Mouse (Mus musculus) gastrocnemius, postnatal 14 days (tissue): ENCODE results near the gene Ifna11. TPM values are rescaled to one million over a fixed set of nuclear protein-coding genes. Genes with fewer than 3 reads are reported as not detected.
"Not testable (repeated sequence)": the region's sequence is repeated elsewhere in the genome, so short reads cannot be mapped to it uniquely, and the experiment has no call there.

Experiments used
- DNase-seq: peaks from one replicate; pipeline ENCODE4 v3.0.0; 2021; ENCODE audit warnings: mixed read lengths
- intact Hi-C: fragments of 180-260 bp; cut with DNase I; formaldehyde crosslinking; loops from one replicate; pipeline ENCODE4 v1.15.1; 2025; ENCODE audit warnings: low total_unique reads
- total RNA-seq, 2 experiments: library from RNA; stranded (reverse); gene quantifications; 2 replicates each; pipeline ENCODE4 v1.2.3; 2021

Gene Ifna11
- total RNA-seq, 2 experiments from 2014 or later: not detected

DNA sequence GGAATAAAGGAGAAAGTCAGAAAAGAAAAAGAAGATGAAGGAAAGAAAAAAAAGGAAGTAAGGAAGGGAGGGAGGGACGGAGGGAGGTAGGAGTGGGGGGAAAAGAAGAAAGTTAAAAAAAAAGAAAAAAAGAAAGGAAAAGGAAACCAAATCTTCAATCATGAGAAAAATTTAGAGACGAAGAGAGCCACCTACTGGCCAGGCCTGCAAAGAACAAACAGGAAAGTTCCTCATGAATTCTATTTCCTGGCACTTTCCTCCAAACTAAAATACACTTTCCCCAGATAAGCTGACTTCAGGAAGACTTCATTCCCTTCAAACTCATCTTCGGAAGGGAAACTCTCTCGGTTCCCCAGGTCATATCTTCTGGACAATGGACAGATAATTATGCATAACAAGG lies 10.8 kb downstream of the Ifna11 start:
- peak; percentile 5 for DNase-seq
- intact Hi-C loops: no loop called here

DNA sequence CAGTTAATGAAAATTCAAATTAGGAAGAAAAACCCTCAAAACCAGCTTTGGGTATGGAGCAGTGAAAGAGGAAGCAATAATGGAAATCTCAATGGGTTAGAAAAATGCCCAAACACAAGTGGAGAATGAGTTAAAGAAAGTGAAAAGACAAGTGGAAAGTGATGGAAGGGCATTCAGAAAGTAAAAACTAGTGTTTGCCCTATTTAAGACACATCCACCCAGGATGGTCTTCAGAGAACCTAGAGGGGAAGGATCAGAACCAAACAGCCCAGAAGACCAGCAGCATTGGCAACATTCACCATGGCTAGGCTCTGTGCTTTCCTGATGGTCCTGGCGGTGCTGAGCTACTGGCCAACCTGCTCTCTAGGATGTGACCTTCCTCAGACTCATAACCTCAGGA lies 15.5 kb downstream of the Ifna11 start, which contains the start of gene Ifna5:
Gene Ifna5, plus strand, starts transcription at position 301 of the 400 bp plus-strand sequence.
- DNase-seq, intact Hi-C loops: not testable (repeated sequence)

DNA sequence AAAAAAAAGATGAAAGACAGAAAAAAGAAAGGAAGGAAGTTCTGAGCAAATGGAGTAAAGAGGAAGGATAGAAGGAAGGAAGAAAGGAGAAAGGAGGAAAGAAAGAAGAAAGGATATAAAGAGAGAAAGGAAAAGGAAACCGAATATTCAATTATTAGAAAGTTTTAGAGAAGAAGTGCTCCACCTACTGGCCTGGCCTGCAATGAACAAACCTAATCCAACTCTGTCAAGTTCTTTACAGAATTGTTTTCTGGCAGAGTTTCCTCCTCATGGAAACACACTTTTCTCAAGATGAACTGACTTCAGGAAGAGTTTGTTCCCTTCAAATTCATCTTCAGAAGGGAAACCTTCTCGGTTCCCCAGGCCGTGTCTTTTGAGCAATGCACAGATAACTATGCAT lies 19.1 kb downstream of the Ifna11 start:
- intact Hi-C loops: no loop called here
- DNase-seq: no peak

DNA sequence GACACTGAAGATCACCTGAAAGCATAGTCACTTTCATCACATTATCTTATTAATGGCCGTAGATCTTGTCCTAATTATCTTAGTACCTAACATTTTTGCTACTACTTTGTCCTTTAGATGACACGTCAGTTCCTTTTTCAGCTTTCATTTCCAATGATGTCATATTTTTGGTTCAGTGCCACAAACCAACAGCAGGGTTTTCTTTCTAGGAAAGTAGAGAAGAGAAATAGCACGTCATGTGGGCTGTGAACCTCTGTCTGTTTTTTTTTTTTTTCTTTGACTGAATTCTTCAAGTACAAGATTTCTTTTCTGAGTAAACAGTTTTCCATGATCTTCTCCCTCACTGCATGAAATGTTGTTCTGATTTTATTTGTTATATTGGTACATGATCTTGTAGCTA lies 20.3 kb downstream of the Ifna11 start:
- intact Hi-C loops: no loop called here

DNA sequence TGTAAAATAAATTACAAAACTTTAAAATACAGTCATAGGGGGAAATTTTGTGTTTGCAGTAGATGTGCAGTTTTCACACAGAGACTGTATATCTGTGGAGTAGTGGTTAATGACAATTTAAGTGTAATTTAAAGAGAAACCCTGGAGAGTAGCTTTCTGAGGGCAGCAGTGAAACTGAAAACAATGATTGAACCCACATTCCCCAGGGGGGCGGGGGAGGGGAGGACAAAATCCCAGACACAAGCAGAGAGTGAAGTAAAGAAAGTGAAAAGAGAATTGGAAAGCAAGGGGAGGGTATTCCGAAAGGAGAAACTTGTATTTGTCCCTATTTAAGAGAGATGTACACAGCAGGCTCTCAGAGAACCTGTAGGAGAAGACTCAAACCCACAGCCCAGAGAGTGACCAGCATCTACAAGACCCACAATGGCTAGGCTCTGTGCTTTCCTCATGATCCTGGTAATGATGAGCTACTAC lies 21.7 kb downstream of the Ifna11 start, which contains the start of gene Ifna4:
Gene Ifna4, plus strand, starts transcription at position 424 of the 474 bp plus-strand sequence.
- DNase-seq: no peak
- intact Hi-C loops: no loop called here

More for the DNA sequence above, 20.3 kb downstream of the Ifna11 start:
- no peak for DNase-seq

DNA sequence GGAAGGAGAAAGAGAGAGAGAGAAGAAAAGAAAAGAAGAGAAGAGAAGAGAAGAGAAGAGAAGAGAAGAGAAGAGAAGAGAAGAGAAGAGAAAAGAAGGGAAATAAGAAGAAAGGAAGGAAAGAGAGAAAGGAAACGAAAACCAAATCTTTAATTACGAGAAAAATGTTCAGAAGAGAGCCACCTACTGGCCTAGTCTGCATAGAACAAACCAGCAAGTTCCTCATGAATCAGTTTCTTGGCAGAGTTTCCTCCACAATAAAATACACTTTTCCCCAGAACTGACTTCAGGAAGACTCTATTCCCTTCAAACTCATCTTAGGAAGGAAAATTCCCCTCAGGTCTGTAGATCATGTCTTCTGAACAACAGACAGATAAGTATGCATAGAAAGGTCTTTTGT lies 25.6 kb downstream of the Ifna11 start:
- no peak for DNase-seq
- intact Hi-C loops: no loop called here

DNA sequence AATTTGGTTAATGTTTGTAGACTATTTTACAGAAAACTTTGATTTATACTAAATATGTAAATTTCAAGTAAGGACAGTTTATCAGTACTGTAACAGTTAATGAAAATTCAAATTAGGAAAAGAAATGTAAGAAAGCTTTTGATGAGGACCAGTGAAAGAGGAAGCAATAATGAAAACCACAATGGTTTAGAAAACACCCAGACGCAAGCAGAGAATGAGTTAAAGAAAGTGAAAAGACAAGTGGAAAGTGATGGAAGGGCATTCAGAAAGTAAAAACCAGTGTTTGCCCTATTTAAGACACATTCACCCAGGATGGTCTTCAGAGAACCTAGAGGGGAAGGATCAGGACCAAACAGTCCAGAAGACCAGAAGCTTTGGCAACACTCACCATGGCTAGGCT lies 29.9 kb downstream of the Ifna11 start, which contains the start of gene Ifna1:
Gene Ifna1, plus strand, starts transcription at position 390 of the 400 bp plus-strand sequence.
- no peak for DNase-seq
- intact Hi-C loops: no loop called here

DNA sequence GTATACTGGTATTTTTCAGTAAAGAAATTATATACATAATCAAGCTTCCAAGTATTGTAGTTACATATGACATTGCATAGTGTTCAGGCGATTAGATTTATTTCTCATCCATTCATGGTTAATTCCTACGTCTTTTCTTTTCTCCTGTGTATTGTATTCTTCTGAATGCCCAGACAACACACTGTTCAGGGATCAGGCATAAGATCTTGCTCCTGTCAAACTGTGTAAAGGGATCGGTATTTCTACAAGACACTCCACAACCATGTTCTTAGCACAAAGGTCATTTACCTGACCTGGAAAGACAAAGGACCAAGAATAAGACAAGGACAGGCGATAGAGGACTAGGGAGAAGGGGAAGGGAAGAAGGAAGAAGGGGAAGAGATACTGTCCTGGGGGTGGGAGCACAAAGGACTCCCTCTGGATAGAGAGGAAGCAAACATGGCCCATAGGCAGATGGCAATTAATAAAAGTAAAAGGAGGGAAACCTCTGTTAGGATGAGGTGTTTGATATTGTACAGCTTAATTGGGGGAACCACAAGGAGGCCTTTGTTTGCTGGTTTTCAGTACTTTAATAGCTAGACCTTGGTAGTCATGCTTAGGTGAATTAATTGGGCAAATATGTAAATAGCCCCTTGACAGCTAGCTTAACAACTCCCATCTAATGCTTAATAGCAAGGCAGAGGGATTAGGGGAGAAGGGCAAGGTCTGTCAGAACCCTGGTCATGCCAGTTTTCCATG lies 31.4 kb downstream of the Ifna11 start:
- intact Hi-C loops: no loop called here
- DNase-seq: no peak

DNA sequence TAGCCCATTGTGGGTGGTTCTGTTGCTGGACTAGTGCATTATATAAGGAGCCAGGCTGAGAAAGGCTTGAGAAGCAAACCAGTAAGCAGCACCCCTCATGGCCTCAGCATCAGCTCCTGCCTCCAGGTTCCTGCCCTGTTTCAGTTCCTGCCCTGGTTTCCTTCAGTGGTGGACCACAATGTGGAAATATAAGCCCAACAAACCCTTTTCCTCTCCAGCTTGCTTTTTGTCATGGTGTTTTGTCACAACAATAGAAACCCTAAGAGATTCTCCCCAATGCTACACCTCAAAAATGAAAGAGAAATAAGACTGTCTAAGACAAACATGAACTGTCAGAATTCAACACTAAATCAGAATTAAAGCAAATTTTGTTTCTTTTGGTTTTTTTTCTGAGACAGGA lies 39.5 kb downstream of the Ifna11 start:
- intact Hi-C loops: no loop called here
- no peak for DNase-seq

DNA sequence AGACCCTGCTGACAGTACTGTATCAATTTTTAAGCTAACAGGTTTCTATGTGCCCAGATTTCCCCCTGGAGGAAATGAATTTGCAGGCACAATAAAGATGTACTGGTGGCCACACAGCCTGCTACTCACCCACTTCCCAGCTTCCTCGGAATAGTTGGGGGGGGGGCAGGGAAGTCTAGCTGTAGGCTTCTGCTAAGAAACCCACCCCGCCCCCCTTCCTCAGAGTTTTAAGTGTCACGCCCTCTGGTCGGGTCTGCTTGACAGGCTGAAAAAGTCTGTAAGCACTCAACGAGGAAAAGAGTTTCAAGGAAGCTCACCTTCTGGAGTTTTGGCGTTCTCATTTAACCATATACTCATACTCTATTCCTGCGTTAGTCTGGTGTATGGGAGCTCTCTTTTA lies 43.5 kb downstream of the Ifna11 start:
- intact Hi-C loops: no loop called here
- DNase-seq: no peak

DNA sequence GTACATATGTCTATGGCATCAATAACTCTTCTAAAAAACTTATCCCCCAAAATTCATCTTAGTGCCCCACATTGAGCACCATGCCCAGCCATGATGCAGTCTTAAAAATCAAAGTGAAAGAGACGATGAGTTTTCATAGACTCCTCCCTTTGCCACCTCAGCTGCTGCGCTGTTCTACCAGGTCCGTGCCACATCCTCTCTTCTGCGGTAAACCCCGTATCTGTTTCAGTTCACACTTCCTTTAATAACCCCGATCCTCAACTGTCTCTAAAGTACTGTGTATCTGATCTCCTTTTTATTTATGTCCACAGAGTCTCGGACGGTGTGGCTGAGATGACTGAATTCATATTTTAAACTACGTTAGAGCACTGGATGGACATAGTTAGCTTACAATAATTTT lies 44.8 kb downstream of the Ifna11 start:
- DNase-seq: no peak
- intact Hi-C loops: no loop called here

DNA sequence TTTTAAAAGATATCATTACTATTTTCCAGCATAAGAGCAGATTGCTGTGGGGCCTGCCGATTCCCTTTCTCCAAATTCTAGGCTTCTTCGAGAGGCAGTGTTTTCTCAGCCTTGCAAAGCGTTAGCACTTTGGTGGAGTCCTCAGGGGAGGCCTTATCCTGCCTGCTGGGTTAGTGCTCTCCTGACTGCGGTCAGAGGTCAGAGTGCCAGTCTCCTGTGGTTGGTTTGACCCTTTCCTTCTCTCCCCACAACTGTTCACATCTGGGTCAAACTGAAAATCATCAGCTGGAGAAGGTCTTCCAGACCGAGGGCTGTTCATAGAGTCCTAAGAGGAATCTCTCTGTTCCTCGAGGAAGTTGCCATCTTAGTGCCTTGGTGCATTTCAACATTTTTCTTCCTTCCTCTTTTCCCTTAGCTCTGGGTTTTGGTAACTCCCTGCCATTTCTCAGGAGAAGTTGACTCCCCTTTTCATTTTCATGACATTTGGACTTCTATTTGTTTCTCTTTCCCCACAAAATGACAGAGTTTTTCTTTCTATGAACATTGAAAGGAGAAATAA lies 45.3 kb downstream of the Ifna11 start:
- intact Hi-C loops: no loop called here
- DNase-seq: no peak

DNA sequence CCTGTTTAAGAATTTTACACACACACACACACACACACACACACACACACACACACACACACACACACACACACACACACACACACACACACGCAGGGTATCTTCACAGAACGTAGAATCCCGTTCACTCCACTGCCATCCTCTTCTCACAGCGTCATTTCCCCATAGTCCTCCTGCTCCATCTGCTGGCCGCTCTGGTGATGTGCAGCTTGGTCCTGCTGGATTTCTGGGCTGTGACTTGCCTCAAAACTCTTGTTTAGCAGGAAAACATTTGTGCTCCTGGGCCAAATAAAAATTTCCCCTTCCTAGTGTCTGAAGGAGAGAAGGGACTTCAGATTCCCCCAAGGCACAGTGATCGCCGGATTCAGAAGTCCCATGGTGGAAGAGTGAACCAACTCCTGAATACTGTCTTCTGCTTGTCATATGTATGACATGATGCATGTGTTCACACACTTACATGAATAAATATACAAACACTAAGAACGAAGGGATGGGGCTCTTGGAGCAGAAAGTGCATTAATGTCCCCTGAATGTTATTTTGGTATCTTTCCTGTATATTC lies 47.7 kb downstream of the Ifna11 start:
- DNase-seq: peak; percentile 59
- intact Hi-C loops: no loop called here

DNA sequence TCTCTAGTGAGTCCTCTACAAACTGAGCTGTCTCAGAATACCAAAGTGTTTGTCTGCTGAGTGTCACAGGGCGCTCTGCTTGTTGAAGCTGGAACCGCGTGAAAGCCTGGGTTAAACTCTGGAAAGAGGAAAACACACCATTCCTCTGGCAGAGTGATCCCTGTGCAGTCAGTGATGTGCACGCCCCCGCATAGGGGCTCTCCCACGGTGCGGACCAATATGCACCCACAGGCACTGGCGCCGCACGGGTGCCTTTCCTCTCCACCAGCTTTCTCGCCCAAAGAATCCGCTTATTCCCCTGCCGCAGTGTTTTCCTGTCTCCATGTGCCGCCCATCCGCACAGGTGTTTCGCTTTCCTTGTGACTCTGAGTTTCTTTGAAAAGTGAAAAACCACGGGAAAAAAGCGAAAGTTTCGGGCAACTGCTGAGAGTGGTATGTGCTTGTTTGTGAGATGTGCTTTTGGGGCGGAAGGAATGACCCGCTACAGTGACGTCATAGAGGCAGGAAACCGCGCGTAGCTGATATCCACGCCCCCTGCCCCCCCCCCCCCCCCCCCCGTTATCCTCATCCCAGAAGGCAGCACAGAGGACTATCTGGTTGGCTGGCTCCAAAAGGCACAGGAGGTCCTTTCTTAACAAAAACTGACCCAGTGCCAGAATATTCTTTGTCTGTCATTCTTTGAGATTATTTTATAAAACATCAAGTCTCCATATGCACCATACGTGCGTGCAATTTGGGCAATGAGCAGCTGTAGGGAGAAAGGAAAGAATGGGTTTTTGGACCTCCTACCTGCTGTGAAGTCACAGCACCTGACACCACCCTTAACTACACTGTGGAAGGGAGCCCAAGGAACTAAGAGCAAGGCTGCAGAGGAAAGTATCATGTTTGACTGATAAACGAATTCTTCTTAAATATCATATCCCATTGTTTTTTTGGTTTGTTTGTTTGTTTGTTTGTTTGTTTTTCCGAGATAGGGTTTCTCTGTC lies 48.5 kb downstream of the Ifna11 start:
- no peak for DNase-seq
- intact Hi-C loops: no loop called here

Other genes starting within 250 kb of the Ifna11 start
- gene Ifna14, start 248.2 kb upstream of the Ifna11 start, total RNA-seq: not detected
- gene Ifna9, start 227.6 kb upstream of the Ifna11 start, total RNA-seq: not detected
- gene Ifna12, start 216.6 kb upstream of the Ifna11 start, total RNA-seq: not detected
- not detected for gene C87499, start 185.5 kb upstream of the Ifna11 start, total RNA-seq
- gene Ifna13, start 175.5 kb upstream of the Ifna11 start, total RNA-seq: not detected
- gene Ifna16, start 143.0 kb upstream of the Ifna11 start, total RNA-seq: not detected
- gene Ifna2, start 136.0 kb upstream of the Ifna11 start, total RNA-seq: not detected
- gene Ifnab, start 128.6 kb upstream of the Ifna11 start, total RNA-seq: not detected
- gene Gm26566, start 98.2 kb upstream of the Ifna11 start, total RNA-seq: under 1 TPM in 1 of 2 experiments, not detected in 1; 0.41 TPM
- gene Klhl9, start 97.5 kb upstream of the Ifna11 start, total RNA-seq: 10 to 100 TPM; 51.0 to 57.1 TPM
- not detected for gene Gm13271, start 65.1 kb upstream of the Ifna11 start, total RNA-seq
- gene Gm13283, start 59.8 kb upstream of the Ifna11 start, total RNA-seq: not detected
- gene Gm13290, start 46.1 kb upstream of the Ifna11 start, total RNA-seq: not detected
- not detected for gene Gm13289, start 43.0 kb upstream of the Ifna11 start, total RNA-seq
- not detected for gene Gm13272, start 40.1 kb upstream of the Ifna11 start, total RNA-seq
- not detected for gene Ifnz, start 37.8 kb upstream of the Ifna11 start, total RNA-seq
- gene Gm13276, start 34.2 kb upstream of the Ifna11 start, total RNA-seq: not detected
- not detected for gene Gm13277, start 31.3 kb upstream of the Ifna11 start, total RNA-seq
- not detected for gene Gm13278, start 28.4 kb upstream of the Ifna11 start, total RNA-seq
- gene Gm13275, start 25.5 kb upstream of the Ifna11 start, total RNA-seq: not detected
- gene Gm13279, start 22.6 kb upstream of the Ifna11 start, total RNA-seq: not detected
- gene Gm13285, start 20.3 kb upstream of the Ifna11 start, total RNA-seq: not detected
- gene Gm13287, start 16.7 kb upstream of the Ifna11 start, total RNA-seq: not detected
- not detected for gene Gm13288, start 14.4 kb upstream of the Ifna11 start, total RNA-seq
- not detected for gene Ifna7, start 3.7 kb upstream of the Ifna11 start, total RNA-seq
- gene Ifna6, start 7.5 kb downstream of the Ifna11 start, total RNA-seq: not detected
- not detected for gene Ifna5, start 15.6 kb downstream of the Ifna11 start, total RNA-seq
- not detected for gene Ifna4, start 21.9 kb downstream of the Ifna11 start, total RNA-seq
- gene Ifna1, start 30.1 kb downstream of the Ifna11 start, total RNA-seq: not detected
- gene Ifne, start 60.2 kb downstream of the Ifna11 start, total RNA-seq: not detected